Mouse (Mus musculus): ENCODE results near the gene Pum3.
A peak's percentile ranks its signal among the peaks of the same experiment; 100 is the strongest.
"Not testable (repeated sequence)": the region's sequence is repeated elsewhere in the genome, so short reads cannot be mapped to it uniquely, and the experiment has no call there.

Pum3 gene

GRCm38 (mm10) chr19:27392431-27392830 is 37.2 kb downstream of the Pum3 start:
- no peak for DNase-seq (ENCODE audit: low spot score)

- no peak for DNase-seq (ENCODE audit: low spot score)
Measured at GRCm38 (mm10) chr19:27391344-27391743, 38.3 kb downstream of the Pum3 start.

- DNase-seq (ENCODE audit: low spot score) = not testable (repeated sequence)
Measured at GRCm38 (mm10) chr19:27389566-27389965, 40.1 kb downstream of the Pum3 start.

GRCm38 (mm10) chr19:27385304-27385703 is 44.3 kb downstream of the Pum3 start:
- no peak for DNase-seq (ENCODE audit: low spot score)

GRCm38 (mm10) chr19:27383266-27383665 is 46.4 kb downstream of the Pum3 start:
- no peak for DNase-seq (ENCODE audit: low spot score)

GRCm38 (mm10) chr19:27382131-27382530 is 47.5 kb downstream of the Pum3 start:
- DNase-seq (ENCODE audit: low spot score) = no peak

GRCm38 (mm10) chr19:27379712-27380401 is 49.8 kb downstream of the Pum3 start:
- no peak for DNase-seq (ENCODE audit: low spot score)

- no peak for DNase-seq (ENCODE audit: low spot score)
Measured at GRCm38 (mm10) chr19:27370784-27371183, 58.8 kb downstream of the Pum3 start.

GRCm38 (mm10) chr19:27370174-27370573 is 59.5 kb downstream of the Pum3 start:
- no peak for DNase-seq (ENCODE audit: low spot score)

- DNase-seq (ENCODE audit: low spot score) = no peak
Measured at GRCm38 (mm10) chr19:27369461-27370135, 60.0 kb downstream of the Pum3 start.

- no peak for DNase-seq (ENCODE audit: low spot score)
Measured at GRCm38 (mm10) chr19:27366113-27366746, 63.4 kb downstream of the Pum3 start.

GRCm38 (mm10) chr19:27364521-27364931 is 65.1 kb downstream of the Pum3 start:
- peak; percentile 35 for DNase-seq (ENCODE audit: low spot score)

- DNase-seq (ENCODE audit: low spot score) = no peak
Measured at GRCm38 (mm10) chr19:27363891-27364290, 65.7 kb downstream of the Pum3 start.

- no peak for DNase-seq (ENCODE audit: low spot score)
Measured at GRCm38 (mm10) chr19:27360381-27360780, 69.2 kb downstream of the Pum3 start.

GRCm38 (mm10) chr19:27351700-27352099 is 77.9 kb downstream of the Pum3 start:
- peak; percentile 7 for DNase-seq (ENCODE audit: low spot score)

GRCm38 (mm10) chr19:27346501-27346900 is 83.1 kb downstream of the Pum3 start:
- no peak for DNase-seq (ENCODE audit: low spot score)
